Mouse (Mus musculus) ES-Bruce4 (cell line): Measurements from ENCODE around the gene Rnasel. TPM values are rescaled to one million over a fixed set of nuclear protein-coding genes. Genes with fewer than 3 reads are reported as not detected.
A peak's percentile ranks its signal among the peaks of the same experiment; 100 is the strongest.

Experiments
- H3K27ac ChIP-seq: 2 replicates; pipeline ENCODE4 v1.5.1; 2012; ENCODE audit warnings: low read length, inconsistent platforms; ENCODE audit not compliant: insufficient read depth
- H3K27me3 ChIP-seq: 2 replicates; pipeline ENCODE4 v1.6.1; 2012; ENCODE audit warnings: mild to moderate bottlenecking, low read length, inconsistent platforms; ENCODE audit not compliant: control insufficient read depth, poor library complexity, insufficient read depth, severe bottlenecking
- H3K36me3 ChIP-seq: 2 replicates; pipeline ENCODE4 v1.6.1; 2012; ENCODE audit warnings: inconsistent platforms, mild to moderate bottlenecking, low read length, moderate library complexity; ENCODE audit not compliant: control insufficient read depth, poor library complexity, insufficient read depth, severe bottlenecking
- H3K4me1 ChIP-seq: one replicate; pipeline ENCODE4 v1.8.1; 2011; ENCODE audit warnings: low read length; ENCODE audit not compliant: control insufficient read depth, insufficient read depth
- H3K4me3 ChIP-seq: 2 replicates; pipeline ENCODE4 v1.5.1; 2011; ENCODE audit warnings: low read depth, mild to moderate bottlenecking, low read length
- H3K9ac ChIP-seq: 2 replicates; pipeline ENCODE4 v1.6.1; 2012; ENCODE audit warnings: low read depth, mild to moderate bottlenecking, inconsistent platforms; ENCODE audit not compliant: poor library complexity, severe bottlenecking
- H3K9me3 ChIP-seq: replicated peaks from 2 replicates; pipeline ENCODE4 v1.6.1; 2012; ENCODE audit warnings: mild to moderate bottlenecking, low read length, inconsistent platforms; ENCODE audit not compliant: control insufficient read depth, poor library complexity, insufficient read depth, severe bottlenecking
- CTCF ChIP-seq: IDR thresholded peaks from one replicate; pipeline ENCODE4 v1.8.1; 2011; ENCODE audit warnings: low read depth, low read length
- EP300 ChIP-seq: IDR thresholded peaks from 2 replicates; pipeline ENCODE4 v1.6.1; 2011; ENCODE audit warnings: low read depth, low read length; ENCODE audit not compliant: insufficient read depth
- POLR2A ChIP-seq: IDR thresholded peaks from one replicate; pipeline ENCODE4 v1.8.1; 2011; ENCODE audit warnings: low read length; ENCODE audit not compliant: insufficient read depth
- polyA plus RNA-seq: library from polyadenylated mRNA; stranded (reverse); fragments of >200 nt; gene quantifications from 2 replicates; pipeline ENCODE4 v1.2.4, GENCODE M21; 2011; ENCODE audit warnings: low read depth; ENCODE audit not compliant: missing spikeins, insufficient read depth, insufficient read length

The Rnasel gene
- polyA plus RNA-seq, 1 experiment: 1.1 TPM

DNA sequence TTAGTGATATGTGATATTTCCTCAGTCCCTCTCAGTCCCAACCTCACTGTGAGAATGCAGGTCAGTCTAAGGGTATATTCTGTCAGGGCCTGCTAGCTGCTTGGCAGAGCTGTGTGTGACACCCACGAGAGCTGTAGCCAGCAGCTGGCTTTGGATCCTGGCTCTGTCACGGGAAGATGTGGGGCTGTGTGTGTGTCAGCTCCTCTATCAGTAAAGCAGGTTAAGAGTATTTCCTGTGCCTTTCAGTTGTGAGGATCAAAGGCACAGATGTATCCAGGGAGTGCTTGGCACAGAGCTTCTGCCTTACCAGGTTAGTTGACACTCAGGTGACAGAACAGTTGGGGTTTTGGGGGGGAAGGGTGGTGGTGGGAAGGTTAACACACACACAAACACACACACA lies 19.4 kb upstream of the Rnasel start:
- no peaks in the 10 kb centered on the region for H3K36me3 ChIP-seq
- TF ChIP-seq EP300 (no peak), POLR2A (no peak), CTCF (no peak)
- H3K9me3 ChIP-seq: no peaks in the 10 kb centered on the region
- H3K27me3 ChIP-seq: no peaks in the 10 kb centered on the region
- no peak overlapping the region for H3K9ac ChIP-seq
- H3K4me3 ChIP-seq: no peak overlapping the region
- H3K4me1 ChIP-seq: peaks cover 6% of the 10 kb centered on the region
- H3K27ac ChIP-seq: no peak overlapping the region

DNA sequence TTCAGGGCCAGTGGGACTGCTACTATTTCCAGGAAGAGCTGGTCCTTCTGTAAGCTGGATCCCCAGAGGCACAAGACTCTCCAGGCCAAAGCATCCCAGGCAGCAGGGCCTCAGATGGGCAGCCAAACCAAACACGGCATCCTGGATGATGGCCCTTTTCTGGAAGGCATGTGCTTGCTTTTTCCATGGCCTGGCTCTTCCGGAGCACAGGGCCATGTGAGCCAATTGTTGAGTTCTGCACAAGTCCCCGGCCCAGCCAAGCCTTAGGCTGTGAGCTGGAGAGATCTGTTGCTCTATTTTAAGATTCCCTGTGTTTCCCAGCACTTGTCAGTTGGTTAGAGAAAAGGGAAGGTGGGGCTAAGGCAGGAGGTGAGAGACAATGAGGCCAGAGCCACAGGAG lies 18.6 kb upstream of the Rnasel start:
- Histone ChIP-seq H3K4me3 (no peak overlapping the region), H3K36me3 (no peaks in the 10 kb centered on the region), H3K27ac (no peak overlapping the region), H3K9ac (no peak overlapping the region), H3K27me3 (no peaks in the 10 kb centered on the region), H3K9me3 (no peaks in the 10 kb centered on the region), H3K4me1 (peaks cover 6% of the 10 kb centered on the region)
- TF ChIP-seq POLR2A (no peak), EP300 (0 out of 2 replicates have a peak, but pooled peaks have one; percentile 3)

DNA sequence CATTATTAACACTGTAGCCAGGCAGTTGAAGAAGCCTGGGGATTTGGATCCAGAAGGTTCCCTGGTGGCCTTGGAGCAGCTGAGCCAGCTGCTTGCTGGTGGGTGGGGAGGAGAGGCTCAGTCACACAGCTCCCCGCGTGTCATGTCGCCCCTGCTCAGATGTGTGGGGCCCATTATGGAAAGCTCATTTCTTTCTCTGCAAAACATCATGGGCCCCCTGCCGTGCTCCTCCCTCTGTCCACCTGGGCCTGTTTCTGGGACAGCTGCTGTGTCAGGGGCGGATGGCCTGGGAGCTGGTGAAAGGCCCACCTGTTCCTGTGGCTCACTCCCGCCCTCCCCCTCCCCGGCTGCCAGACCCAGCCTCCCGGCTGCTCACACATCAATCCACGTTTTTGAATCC lies 16.0 kb upstream of the Rnasel start:
- Histone ChIP-seq H3K27ac (no peak overlapping the region), H3K4me1 (peaks cover 6% of the 10 kb centered on the region), H3K4me3 (no peak overlapping the region), H3K36me3 (no peaks in the 10 kb centered on the region), H3K9me3 (no peaks in the 10 kb centered on the region), H3K9ac (no peak overlapping the region), H3K27me3 (no peaks in the 10 kb centered on the region)
- TF ChIP-seq POLR2A (no peak), CTCF (no peak), EP300 (0 out of 2 replicates have a peak, but pooled peaks have one; percentile 31)

DNA sequence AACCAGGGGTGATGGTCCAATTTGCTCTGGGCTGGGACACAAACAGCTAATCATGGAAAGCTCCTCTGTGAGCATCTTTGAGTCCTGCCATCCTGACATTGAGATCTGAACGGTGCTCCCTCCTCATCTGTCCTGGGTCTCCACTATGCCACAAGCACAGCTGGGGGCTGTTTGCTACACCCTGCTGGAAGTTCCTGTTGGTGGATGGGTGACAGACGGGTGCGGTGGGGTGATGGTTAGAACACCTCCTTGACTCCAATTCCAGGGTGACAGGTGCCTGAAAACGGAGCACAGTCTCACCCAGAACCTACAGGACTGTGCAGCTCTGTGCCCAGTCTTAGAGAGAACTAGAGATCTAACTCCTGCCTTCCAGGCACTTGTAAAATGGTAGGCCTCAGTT lies 14.4 kb upstream of the Rnasel start:
- no peak overlapping the region for H3K4me3 ChIP-seq
- H3K27ac ChIP-seq: no peak overlapping the region
- no peaks in the 10 kb centered on the region for H3K27me3 ChIP-seq
- no peak overlapping the region for H3K9ac ChIP-seq
- H3K4me1 ChIP-seq: peaks cover 6% of the 10 kb centered on the region
- TF ChIP-seq POLR2A: no peak
- no peak for TF ChIP-seq EP300
- no peak for TF ChIP-seq CTCF
- no peaks in the 10 kb centered on the region for H3K9me3 ChIP-seq
- H3K36me3 ChIP-seq: no peaks in the 10 kb centered on the region

DNA sequence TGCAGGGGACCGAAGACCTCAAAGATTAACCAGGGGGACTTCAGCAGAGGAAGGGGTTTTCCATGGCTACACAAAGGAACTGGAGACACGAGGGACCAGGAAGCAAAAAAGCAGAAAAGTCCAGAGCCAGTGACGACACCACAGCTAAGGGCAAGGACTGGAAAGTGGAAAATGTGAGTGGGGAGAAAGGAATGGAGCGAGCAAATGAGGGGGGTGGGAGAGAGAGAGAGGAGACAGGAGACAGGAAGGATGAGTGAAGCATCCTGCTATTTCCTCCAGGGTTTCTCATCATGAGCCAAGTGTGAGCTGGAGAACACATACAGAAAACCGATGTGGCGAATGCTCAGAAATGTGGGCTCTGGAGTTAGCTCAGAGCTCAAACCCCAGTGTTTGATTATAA lies 13.1 kb upstream of the Rnasel start:
- Histone ChIP-seq H3K4me1 (peaks cover 4% of the 10 kb centered on the region), H3K9ac (no peak overlapping the region), H3K27ac (no peak overlapping the region), H3K27me3 (no peaks in the 10 kb centered on the region), H3K9me3 (no peaks in the 10 kb centered on the region), H3K4me3 (no peak overlapping the region), H3K36me3 (no peaks in the 10 kb centered on the region)
- TF ChIP-seq CTCF (no peak), EP300 (no peak), POLR2A (no peak)

DNA sequence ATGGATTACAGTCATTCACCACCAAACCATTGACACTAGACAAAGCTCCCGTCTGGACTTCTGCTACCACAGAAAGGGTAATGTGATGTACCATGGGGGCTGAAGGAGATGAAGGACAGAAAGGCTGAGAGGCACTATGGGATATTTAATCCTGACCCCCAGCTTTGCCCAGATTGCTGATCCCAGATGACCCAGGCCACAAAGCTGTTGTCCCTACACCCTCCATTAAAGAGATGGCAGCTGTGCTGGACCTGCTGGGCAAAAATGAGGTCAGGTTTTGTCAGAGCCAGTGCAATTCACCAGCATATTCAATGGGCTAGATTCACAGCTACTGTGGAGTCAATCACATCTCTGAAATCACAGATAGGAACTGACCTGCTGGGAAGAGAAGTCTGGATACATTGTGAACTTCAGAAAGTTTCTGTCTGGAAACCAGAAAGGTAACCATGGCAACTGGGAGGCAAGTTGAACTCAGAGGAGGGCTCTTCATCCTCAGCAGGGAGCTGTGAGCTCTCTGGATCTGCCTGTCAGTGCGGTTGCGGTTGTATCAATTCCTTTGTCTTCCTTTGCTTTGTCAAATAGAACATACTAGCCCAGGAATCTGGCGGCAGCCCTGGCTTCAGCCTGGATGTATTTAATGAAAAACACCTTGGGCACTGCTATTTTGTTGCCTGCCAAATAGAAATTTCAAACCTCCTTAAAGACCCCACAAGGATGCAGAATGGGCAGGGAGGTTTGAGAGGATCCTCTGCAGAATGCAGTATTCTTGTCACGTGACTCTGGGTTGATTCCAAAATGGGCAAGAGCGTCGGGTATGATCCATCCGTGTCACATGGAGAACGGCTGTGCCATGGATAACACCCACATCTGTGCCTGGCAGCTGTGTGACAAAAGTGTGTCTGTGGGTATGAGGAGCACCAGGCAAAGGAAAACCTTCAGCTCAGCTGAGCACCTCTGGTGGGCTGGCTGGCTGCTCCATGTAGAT lies 11.8 kb upstream of the Rnasel start:
- Histone ChIP-seq H3K4me3 (no peak overlapping the region), H3K4me1 (peaks cover 4% of the 10 kb centered on the region)

More for the DNA sequence above, 11.8 kb upstream of the Rnasel start:
- no peaks in the 10 kb centered on the region for H3K9me3 ChIP-seq
- H3K36me3 ChIP-seq: no peaks in the 10 kb centered on the region
- H3K27ac ChIP-seq: no peak overlapping the region
- no peak for TF ChIP-seq POLR2A
- no peak for TF ChIP-seq CTCF
- no peak for TF ChIP-seq EP300
- H3K9ac ChIP-seq: no peak overlapping the region
- H3K27me3 ChIP-seq: no peaks in the 10 kb centered on the region
